Mouse (Mus musculus): ENCODE measurements around the gene Arrdc2. TPM values are rescaled to one million over a fixed set of nuclear protein-coding genes. Genes with fewer than 3 reads are reported as not detected.

Gene Arrdc2
- total RNA-seq, 2 experiments from 2014 or later: 14.6 to 15.7 TPM

- DNase-seq (ENCODE audit: low spot score in 2 of 2): peak; percentile 92 to 98
Measured at GRCm38 (mm10) chr8:70865350-70866000, 26.0 kb upstream of the Arrdc2 start.

- no peak for DNase-seq (ENCODE audit: low spot score in 2 of 2)
Measured at GRCm38 (mm10) chr8:70864712-70865221, 25.2 kb upstream of the Arrdc2 start.

GRCm38 (mm10) chr8:70863956-70864711 lies 24.6 kb upstream of the Arrdc2 start:
- no peak for DNase-seq (ENCODE audit: low spot score in 2 of 2)

GRCm38 (mm10) chr8:70862824-70863641 lies 23.5 kb upstream of the Arrdc2 start, which contains the start of gene Kcnn1:
Gene Kcnn1, minus strand, starts transcription at chr8:70863258.
- no peak for DNase-seq (ENCODE audit: low spot score in 2 of 2)

DNA sequence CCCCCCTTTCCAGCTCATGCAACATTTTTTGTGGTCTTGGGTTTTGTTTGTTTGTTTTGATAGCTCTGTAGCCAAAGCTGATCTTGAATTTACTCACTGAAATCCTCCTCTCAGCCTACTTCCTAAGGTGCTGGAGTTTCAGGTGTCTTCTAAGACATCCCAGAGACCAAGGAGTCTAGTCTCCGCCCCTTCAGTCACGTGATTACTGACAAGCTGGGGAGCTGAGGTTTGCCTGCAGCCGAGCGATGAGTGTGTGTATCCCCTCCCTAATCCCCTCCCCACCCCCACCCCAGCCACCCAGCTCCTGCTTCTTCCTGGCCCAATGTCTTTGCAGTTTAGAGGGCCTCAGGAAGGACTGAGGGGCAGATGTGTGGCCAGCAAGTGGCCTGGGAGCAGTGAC lies 18.0 kb upstream of the Arrdc2 start:
- no peak for DNase-seq (ENCODE audit: low spot score in 2 of 2)

- DNase-seq (ENCODE audit: low spot score in 2 of 2): no peak
Measured at GRCm38 (mm10) chr8:70856541-70857197, 17.1 kb upstream of the Arrdc2 start.

DNA sequence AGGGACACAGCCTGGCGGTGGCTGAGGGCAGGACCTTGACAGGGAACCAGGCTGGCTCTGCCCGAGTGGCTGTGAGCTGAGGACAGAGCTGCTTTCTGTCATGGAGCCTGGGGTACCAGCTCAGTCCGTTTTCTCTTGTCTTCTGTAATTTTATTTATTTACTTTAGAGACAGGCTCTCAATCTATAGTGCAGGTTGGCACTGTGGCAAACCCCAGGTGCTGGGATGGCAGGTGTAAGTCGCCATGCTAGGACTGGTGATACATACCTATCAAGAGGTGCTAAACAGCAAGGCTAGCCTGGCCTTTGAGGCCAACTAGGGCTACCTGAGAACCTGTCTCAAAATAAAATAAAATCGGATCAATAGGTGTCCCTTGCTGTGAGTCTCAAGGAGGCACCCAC lies 16.5 kb upstream of the Arrdc2 start:
- no peak for DNase-seq (ENCODE audit: low spot score in 2 of 2)

GRCm38 (mm10) chr8:70853863-70854262 lies 14.3 kb upstream of the Arrdc2 start:
- no peak for DNase-seq (ENCODE audit: low spot score in 2 of 2)

GRCm38 (mm10) chr8:70852595-70853231 lies 13.2 kb upstream of the Arrdc2 start:
- no peak for DNase-seq (ENCODE audit: low spot score in 2 of 2)

DNA sequence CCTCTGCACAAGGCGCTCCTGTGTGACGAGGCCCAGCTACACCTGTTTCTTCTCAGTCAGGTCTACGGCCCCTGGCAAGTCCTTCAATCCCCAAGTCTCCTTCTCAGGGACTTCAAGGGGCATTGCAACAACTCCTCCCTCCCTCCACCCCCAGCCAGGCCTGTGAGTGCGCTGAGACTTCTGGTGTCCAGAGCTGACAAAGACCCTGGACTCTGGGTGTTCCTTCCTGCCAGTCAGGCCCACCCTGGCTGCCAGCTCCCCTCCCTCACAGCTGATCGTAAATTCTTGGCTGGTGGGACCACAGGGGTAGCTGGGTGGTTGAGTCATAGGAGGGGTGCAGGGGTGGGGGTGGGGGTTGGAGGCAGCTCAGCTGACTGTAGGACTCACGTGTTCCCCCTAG lies 12.3 kb upstream of the Arrdc2 start:
- DNase-seq (ENCODE audit: low spot score in 2 of 2): no peak

DNA sequence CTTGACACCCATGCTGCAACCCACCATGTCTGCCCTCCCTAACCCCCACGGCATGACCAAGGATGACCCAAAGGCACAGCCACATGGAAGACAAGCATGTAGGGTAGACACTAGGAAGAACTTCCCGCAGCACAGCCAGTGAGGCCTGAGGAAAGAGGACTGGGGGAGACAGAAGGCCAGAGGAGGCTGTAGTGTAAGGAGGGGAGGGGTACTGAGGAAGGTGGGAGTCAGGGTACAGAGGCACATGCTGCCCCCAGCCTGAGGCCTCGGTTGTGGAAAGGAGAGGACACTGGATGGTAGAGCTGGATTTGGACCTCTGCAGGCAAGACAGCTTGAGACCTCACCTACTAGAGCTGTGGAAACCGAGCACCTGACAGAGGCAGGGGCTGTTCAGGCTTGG lies 11.4 kb upstream of the Arrdc2 start:
- no peak for DNase-seq (ENCODE audit: low spot score in 2 of 2)

DNA sequence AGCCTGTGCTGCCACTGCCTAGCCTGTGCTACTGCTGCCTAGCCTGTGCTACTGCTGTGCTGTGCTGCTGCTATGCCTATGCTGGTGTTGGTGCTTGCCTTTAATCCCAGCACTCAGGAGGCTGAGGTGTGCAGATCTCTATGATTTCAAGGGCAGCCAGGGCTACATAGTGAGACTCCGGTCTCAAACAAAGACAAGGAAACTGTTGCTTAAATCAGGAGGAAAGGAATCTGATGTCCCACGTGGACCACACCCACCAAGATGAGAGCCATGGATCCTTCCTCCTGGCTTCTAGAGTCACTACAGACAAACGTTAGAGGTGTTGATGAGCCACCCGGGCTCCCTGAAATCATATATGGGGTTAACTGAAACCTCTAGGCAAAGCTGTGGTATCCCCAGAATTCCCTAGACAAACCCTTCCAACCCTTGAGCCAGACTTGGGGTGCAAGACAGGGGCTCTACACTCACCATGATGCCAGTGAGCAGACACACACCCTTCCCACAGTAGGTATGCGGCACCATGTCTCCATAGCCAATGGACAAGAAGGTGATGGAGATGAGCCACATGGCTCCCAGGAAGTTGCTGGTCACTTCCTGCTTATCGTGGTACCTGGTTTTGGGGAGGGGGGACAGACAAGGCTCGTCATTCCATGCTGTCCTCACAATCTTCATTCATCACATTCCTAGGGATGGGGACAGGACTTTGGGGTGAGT lies 10.8 kb upstream of the Arrdc2 start:
- no peak for DNase-seq (ENCODE audit: low spot score in 2 of 2)

DNA sequence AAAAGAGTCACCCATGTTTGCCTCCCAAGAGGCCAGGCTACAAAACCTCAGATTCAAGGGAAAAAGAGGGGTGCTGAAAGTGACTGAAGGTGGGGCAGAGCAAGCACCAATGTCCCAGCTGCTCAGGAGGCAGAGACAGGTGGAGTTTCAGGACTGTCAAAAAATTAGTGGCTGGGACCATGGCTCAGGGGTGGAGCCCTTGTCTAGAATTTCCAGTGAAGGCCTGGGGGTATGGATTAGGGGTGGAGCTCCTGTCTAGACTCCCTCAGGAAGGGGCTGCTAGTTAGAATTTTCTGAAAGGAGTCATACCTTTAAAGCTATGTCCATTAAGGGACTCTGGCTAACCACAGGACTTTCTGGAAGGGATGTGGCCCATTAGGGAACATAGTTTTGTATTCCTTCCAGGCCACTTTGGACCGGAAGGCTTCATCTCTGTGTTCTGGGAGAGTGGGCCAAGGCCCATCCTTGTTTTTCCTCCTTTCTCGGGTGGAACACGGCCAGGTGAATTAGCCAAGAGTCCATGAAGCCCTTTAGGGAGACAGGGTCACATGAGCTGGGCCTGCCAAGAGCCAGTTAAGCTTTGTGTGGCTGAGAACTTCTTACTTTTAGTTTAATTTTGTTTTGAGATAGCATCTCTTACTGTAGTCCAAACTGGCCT lies 9.9 kb upstream of the Arrdc2 start:
- DNase-seq (ENCODE audit: low spot score in 2 of 2): no peak

GRCm38 (mm10) chr8:70846371-70847154 lies 7.0 kb upstream of the Arrdc2 start:
- no peak for DNase-seq (ENCODE audit: low spot score in 2 of 2)

- DNase-seq (ENCODE audit: low spot score in 2 of 2): no peak
Measured at GRCm38 (mm10) chr8:70845108-70845507, 5.6 kb upstream of the Arrdc2 start.

DNA sequence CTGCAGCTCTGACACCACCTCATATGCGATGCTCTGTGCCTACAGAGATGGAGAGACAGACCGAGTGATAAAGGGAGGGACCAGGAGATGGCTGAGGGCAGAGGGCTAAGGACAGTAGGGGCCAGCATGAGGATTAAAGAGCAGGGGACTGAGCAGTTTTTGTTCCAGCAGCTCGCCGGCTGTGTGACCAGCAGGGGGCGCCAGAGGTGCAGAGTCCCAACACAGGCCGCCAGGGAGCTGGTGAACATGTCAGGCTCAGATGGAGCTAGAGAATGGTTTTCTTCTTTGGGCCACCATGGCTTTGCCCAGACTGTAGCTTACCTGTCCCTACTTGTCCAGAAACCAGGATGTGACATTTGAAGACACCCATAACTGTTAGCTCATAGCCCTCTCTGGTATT lies 5.0 kb upstream of the Arrdc2 start:
- DNase-seq (ENCODE audit: low spot score in 2 of 2): peak; percentile 84

DNA sequence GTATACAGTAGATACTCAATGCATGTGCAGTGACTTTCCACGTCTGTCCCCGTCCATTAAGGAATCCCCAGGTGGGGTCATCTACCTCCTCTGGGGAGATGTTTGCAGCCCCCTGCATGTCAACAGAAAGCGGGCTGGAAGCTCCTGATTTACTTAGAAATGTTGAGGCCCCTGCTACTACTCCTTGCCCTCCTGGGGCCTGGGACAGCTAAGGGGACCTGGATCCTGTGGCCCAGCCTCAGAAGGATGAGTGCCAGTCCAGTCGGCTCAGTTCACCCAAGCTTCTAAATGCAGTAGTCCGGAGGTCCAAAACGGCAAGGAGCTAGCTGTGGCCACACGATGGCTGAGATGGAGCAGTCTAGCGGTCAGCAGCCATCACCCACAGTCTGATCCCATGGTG lies 4.4 kb upstream of the Arrdc2 start:
- no peak for DNase-seq (ENCODE audit: low spot score in 2 of 2)

GRCm38 (mm10) chr8:70843214-70843773 lies 3.8 kb upstream of the Arrdc2 start:
- no peak for DNase-seq (ENCODE audit: low spot score in 2 of 2)

Measured in adrenal gland, postnatal 4 days (tissue).